Mouse (Mus musculus) right cerebral cortex, postnatal 36 days (tissue): Measurements from ENCODE around the gene Mapk8.
A peak's percentile ranks its signal among the peaks of the same experiment; 100 is the strongest.

Source experiments
- DNase-seq, 2 experiments: peaks; one replicate each; pipeline ENCODE4 v3.0.0; 2022; ENCODE audit warnings: low spot score in 2 of 2, mixed read lengths in 1 of 2

The Mapk8 gene

DNA sequence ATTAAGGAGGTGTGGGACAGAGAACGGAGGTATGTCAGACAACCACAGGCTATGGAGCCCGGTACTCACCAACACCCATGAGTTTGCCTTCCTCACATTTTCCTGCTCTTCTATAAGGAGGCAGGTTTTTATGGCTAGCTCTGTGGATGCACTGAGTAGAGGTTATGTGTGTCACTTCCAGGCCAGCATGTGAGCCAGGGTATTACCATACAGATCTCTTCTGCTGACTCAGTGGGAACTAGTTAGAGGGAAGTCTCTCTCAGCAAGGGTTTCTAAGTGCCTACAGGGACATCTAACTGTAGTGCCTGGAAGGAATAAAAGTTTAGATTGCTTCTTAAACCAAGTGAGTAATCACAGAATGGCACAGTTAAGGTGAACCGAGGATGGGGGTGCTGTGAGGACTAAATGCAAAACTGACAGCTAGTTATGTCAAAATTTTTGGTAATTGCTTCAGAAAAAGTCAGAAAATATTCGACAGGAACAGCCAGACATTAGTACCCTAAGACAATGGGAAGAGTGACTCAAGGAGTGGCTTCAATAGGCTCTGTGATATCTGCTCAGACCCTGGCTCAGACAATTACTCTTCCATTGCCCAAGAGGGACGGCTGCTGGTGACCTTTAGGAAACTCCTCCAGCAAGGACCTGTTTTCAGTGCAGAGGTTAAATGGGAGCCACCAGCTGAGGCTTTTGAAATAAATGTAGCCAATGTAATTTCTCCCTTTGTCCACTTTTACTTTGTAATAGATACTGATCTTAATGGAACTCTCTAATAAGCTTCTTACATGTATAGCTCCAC is 48.7 kb downstream of the Mapk8 start:
- no peak for DNase-seq

- DNase-seq: no peak
Measured at GRCm38 (mm10) chr14:33380830-33381457, 66.0 kb downstream of the Mapk8 start.

- DNase-seq: no peak
Measured at GRCm38 (mm10) chr14:33378723-33379122, 68.2 kb downstream of the Mapk8 start.

DNA sequence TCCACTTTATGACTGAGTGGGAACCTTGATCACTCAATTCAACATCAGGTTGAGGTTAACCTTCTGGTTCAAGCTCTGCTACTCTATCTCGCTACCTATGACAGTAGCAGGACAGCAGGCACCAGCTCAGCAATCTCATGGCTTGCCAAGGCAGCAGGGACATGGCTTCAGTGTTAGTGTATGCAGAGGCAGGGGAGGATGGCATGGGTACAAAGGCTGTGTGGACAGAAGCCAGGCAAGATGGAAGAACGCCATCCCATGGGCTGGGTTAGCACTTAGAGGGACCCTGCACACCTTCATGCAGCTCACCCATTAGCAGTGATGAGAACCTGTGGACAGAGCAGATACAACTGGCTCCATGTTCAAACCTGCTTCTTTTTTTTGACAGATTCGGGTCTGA is 69.7 kb downstream of the Mapk8 start:
- no peak for DNase-seq

DNA sequence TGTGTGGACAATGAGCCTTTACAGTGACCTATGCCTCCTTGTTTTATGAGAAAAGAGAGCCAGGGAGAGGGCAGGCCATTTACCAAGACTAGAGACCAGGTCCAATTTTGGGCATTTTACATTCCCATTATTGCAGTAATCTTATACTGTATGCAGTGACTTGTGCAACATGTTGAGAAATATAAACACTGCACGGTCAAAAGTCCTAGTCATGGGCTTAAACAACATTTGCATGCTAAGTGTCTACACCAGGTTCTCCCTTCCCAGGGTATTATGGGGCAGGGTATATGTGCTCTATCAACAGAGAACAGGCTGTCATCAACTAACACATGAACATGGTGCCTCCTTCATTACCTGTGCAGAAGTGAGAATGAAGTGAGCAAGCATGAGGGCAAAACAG is 72.9 kb downstream of the Mapk8 start:
- DNase-seq: no peak

DNA sequence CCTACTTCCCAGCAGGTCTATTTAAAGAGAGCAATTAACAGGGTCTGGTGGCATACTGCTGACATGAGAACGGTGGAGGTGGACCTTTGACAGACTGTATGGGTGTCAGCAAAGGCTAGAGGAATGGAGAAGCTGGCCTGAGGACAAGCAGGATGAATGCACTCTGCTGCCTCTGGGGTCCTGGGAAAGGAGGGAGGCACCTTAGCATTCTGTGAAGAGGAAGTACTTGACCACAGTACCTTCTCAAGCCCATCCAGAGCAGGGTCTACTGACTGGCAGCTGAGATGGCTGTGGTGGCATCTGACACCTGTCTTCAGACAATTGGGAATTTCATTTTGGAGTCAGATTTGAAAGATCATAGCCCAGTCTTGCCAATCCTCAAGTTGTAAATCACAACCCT is 73.7 kb downstream of the Mapk8 start:
- DNase-seq: no peak

DNA sequence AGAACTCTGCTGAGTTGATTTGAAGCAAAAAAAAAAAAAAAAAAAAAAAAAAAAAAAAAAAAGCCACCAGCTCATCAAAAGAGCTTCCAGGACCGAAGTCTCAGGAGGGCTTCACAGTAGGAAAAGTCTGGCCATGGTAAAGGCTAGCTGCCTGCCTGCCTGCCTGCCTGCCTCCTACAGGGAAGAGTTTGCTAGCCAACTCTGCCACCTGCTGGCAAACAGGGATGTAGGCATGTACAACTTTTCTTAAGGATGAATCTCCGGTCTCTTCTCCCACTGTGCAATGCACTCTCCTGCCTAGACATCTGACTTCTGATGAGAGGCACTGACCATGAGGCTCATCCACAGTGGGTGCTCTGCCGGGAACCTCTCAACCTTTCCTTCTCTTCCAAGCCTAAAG is 75.7 kb downstream of the Mapk8 start:
- peak; percentile 48 to 61 for DNase-seq

GRCm38 (mm10) chr14:33370056-33370455 is 76.9 kb downstream of the Mapk8 start:
- DNase-seq: no peak

DNA sequence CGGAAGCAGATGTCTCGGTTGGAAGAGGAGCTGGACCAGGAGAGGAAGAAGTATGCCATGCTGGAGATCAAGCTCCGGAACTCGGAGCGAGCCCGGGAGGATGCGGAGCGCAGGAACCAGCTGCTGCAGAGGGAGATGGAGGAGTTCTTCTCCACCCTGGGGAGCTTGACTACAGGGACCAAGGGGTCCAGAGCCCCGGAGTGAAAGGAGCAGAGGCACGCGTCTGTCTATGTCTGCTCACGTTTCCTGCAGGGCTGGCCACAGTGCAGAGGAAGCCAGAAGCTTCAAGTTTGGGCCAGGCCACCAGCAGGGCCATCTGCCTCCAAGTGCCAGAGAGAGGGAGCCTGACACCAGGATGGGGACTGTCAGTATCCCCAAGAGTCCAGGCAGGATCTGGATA is 77.6 kb downstream of the Mapk8 start:
- no peak for DNase-seq

GRCm38 (mm10) chr14:33366891-33367777 is 79.8 kb downstream of the Mapk8 start:
- DNase-seq: no peak

DNA sequence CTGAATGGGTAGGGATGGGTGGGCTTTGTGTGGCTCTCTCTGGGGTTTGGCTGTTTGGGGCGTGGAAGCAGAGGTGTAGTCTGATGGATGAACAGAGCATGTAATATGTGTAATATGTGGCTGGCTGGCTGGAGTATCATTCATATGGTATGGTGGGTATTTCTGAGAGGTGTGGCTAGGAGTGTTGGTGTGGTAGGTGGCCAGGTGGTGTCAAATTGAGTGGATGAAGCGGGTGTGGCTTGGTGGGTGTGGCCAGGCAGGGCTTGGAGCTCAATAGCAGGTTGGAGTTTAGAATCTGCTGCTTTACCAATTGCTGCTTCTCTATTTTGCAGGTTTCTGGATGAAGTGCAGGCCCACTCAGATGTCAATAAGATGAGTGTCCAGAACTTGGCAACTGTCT is 82.9 kb downstream of the Mapk8 start:
- no peak for DNase-seq

GRCm38 (mm10) chr14:33363611-33364010 is 83.3 kb downstream of the Mapk8 start:
- DNase-seq: no peak

DNA sequence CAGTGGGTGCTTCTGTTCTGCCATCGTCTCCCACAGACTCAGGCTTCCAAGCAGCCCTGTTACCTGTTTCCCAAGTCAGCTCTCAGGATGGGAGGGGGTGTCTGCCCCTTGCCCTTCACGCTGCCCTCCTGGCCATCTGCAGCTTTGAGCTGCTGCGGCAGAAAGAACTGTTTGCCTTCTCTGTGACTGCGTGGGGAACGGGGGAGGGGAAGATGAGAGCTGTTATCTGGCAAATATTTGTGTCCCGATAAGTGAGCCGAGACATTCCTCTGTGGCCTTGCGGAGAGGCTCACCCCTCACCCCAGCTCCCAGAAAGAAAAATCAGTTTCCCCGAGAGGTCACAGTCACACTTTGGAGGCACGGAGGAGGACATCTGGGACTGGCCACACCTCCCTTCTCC is 84.2 kb downstream of the Mapk8 start:
- no peak for DNase-seq

DNA sequence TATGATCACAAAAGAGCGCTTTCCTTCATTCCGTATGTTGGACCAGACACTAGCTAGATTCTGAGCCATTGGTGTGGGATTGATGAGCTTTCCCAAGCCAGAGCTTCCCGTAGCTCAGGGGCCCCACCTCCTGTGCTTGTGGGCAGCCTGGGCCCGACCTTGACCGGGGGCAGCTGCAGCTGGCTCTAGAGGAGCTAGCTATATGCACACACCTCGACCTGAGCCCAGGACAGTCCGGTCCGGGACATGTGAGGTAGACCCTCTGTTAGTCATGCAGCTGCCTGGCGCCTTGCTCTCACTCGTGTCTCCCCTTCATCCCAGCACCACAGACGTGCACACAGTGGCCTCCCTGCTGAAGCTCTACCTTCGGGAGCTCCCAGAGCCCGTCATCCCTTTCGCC is 84.8 kb downstream of the Mapk8 start:
- no peak for DNase-seq

DNA sequence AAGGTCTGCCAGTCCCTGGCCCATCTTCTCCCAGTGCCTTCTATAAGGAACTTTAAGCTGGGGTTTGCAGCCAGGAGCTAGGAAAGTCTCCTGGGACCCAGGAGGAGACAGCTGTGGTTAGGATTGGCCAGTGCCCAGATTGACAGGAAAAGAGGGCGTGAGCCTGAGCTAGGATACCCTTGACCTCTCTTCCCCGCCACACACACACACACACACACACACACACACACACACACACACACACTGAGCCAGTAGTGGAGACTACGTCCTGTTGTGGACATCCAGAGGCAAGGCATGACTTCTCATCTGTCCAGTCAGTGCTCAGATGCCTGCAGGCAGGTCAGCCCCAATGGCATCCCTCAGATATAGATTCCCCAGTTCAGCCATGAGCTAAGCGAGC is 85.4 kb downstream of the Mapk8 start:
- DNase-seq: no peak

DNA sequence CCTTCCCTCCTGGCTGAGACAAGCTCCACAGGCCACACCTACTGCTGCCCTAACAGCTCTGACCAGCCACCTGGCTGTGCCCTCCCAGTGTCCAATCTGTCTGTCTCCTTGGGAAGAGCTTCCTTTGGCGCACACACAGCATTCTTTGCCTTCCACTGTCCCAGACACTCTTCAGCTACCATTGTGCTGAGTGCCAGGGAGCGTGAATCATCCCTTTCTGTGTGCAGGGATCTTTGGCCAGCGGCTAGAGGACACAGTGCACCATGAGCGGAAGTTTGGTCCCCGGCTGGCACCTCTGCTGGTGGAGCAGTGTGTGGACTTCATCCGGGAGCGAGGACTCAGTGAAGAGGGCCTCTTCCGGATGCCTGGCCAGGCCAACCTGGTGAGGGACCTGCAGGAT is 88.1 kb downstream of the Mapk8 start:
- DNase-seq: no peak

DNA sequence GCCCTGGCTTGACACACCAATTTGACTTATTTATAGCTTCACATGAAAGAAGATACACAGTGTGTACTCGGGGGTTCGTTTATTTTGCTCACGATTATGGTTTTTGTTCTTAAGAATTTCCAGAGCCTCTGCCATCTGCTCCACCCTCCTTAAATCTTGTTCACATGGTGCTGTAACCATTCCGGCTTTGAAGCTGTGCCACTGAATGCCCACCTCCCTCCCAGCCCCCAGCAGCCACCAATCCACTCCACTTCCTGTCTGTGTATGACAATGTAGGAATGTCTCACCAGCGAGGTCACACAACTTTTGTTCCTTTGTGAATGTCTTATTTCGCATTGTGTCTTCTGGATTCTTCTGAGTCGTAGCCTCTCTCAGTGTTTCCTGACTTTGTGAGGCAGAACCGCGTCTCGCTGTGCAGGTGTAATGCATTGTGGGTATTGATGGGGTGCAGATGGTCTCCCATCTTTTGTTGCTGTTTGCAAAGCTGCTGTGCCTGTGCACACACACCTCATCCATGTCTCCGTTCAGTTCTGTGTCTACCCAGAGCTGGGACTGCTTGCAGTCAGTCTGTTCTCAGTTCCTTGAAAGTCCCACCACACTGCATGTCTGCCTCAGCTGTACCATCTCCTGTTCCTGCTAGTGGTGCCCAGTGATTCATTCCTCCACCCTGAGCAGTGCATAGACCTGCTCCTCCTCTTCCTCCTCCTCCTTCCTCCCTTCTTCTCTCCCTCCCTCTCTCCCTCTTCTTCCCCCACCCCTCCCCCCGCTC is 89.2 kb downstream of the Mapk8 start:
- DNase-seq: no peak

DNA sequence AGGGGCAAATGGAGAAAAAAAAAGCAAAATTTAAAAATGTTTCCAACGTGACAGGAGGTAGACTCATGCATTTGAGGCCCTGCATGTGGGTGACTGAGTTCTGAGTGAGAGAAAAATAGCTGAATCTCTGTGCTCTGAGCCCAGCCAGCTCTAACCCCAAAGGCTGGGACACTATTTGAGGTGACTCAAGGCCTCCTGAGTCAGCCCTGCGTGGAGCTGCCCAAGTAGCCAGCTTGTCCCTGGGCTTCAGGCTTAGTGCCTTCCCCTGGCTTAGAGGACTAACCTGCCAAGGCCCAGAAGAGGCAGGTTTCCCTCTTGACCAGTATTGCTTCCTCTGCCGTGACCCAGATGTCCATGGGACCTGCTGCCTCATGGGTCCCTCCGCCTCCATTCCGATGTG is 91.7 kb downstream of the Mapk8 start:
- no peak for DNase-seq

- DNase-seq: no peak
Measured at GRCm38 (mm10) chr14:33352890-33353289, 94.1 kb downstream of the Mapk8 start.

DNA sequence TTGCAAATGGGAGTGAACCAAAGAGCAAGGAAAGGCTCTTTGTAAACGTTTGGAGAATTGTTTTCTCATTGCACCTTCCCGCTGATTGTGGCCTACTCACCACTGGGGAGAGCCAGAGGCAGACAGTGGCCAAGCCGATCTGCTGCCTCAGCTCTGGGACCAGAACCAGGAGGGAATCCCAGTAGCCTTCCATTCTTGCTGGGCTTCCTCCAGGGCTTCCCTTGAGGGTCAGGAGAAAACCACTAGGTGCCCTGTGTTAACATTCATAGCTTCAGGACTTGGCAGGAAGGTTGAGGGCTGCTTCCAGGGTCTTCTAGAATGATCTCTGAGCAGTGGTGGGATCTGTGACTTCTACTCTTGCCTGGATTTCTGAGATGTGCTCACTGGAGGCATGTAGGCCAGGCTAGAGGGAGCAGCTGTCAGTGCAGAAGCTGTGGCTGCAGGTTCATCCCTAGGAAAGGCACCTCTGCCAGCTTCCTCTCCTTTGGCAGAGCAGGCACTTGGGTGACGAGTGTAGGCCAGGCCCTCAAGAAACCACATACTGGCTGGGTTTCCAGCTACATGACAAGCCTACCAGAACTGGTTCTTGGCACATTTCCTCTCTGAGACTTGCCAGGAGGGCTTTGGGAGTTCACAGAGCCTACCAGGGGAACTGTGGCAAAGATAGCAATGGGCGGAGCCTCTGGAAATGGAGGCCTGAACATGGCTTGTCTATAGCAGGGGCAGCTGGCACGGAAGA is 94.8 kb downstream of the Mapk8 start:
- no peak for DNase-seq

- no peak for DNase-seq
Measured at GRCm38 (mm10) chr14:33351019-33351418, 95.9 kb downstream of the Mapk8 start.
